Mouse (Mus musculus) neutrophil, adult 59 days (primary cell): ENCODE measurements around the gene Tiparp. TPM values are rescaled to one million over a fixed set of nuclear protein-coding genes. Genes with fewer than 3 reads are reported as not detected.

ENCODE experiments used
- total RNA-seq, 2 experiments: library from RNA; stranded (reverse); gene quantifications; 1 replicate in 1 of 2; 2 replicates in 1 of 2; pipeline ENCODE4 v1.2.4; 2023

The Tiparp gene
- total RNA-seq = 10 to 100 TPM; 53.7 to 54.4 TPM

DNA sequence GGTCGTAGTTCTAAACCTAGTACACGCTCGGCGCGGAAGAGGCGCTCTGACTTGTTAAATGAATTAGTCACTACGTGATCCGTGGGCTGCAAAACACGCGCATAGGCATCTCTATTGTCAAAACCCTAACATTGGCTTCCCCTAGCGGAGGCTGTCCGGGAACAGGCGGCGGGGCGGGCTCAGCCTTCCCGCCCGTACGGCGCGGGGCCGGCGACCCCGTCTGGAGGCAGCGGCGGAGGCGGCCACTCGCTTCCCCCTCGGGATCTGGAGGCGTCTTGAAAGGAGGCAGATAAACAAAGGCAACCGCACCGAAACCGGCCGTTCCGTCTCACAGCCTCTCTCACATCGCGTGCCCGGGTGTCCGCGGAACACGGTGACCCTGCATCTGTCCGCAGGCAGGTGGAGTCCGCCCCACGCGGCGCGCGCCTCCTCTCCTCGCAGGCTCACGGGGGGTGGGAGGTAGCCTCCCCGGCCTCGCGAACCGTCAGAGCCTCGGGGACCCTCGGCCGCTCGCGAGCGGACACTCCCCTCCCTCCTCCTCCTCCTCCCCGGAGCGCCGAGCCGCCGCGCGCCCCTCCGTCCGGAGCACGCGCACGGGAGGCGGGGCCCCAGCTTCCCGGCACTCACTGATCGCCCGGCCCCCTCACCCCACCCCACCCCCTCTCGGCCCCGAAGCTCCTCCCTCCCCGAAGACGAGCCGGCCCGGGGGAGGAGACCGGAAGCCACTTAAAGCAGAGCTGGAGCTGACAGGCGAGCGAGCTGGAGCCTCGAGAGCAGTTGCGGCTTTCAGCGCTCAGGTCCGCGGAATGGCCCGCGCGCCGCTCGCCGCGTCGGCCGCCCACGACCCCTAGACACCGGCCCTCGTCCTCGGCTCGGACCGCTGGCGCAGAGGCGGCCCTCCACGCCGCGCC lies at the start of gene Tiparp:
TSS of gene Tiparp (plus strand) at position 720 of the 911 bp plus-strand sequence.

Other genes starting within 250 kb of the Tiparp start
- 10 to 100 TPM; 91.6 to 92.0 TPM for gene Ssr3, start 135.8 kb upstream of the Tiparp start, total RNA-seq
- 1 to 10 TPM in 1 of 2 experiments, under 1 TPM in 1; 0.29 to 1.4 TPM for gene Lekr1, start 137.8 kb downstream of the Tiparp start, total RNA-seq